Mouse (Mus musculus) small intestine, adult 2 months (tissue): ENCODE results near the gene Gabrb1.
"Not testable (repeated sequence)": the region's sequence is repeated elsewhere in the genome, so short reads cannot be mapped to it uniquely, and the experiment has no call there.

Experiments used
- CTCF ChIP-seq: fragments of 200-500 bp; IDR thresholded peaks from 2 replicates; pipeline ENCODE4 v1.5.1; 2012; ENCODE audit warnings: low read depth, mild to moderate bottlenecking, control low read depth, inconsistent platforms, low read length, moderate library complexity, mixed read lengths; ENCODE audit not compliant: insufficient replicate concordance, insufficient read length; ENCODE audit errors: extremely low read depth
- POLR2A ChIP-seq: fragments of 200-500 bp; IDR thresholded peaks from 2 replicates; pipeline ENCODE4 v1.6.1; 2012; ENCODE audit warnings: low read depth, mild to moderate bottlenecking, control low read depth, inconsistent platforms, low read length, moderate library complexity

GRCm38 (mm10) chr5:72155686-72156085 lies 497.8 kb downstream of the Gabrb1 start:
- TF ChIP-seq POLR2A, CTCF: not testable (repeated sequence)
